Mouse (Mus musculus) heart, embryonic 16.5 days (tissue): ENCODE measurements around the gene Zfp987. TPM values are rescaled to one million over a fixed set of nuclear protein-coding genes. Genes with fewer than 3 reads are reported as not detected.
"Not testable (repeated sequence)": the region's sequence is repeated elsewhere in the genome, so short reads cannot be mapped to it uniquely, and the experiment has no call there.

Experiments used
- ATAC-seq: fragments of 200-750 bp; cut with Nextera tagmentation; replicated peaks from 2 replicates; pipeline ENCODE4 v1.8.0; 2017; ENCODE audit warnings: moderate number of reproducible peaks; ENCODE audit not compliant: insufficient read depth, low FRiP score; ENCODE audit errors: extremely low read depth
- H3K27ac ChIP-seq: fragments of 300-500 bp; sonication (generic); 2 replicates; pipeline ENCODE4 v1.5.1; 2014; ENCODE audit warnings: mild to moderate bottlenecking, low read length, control low read depth, moderate library complexity
- H3K27me3 ChIP-seq: fragments of 300-500 bp; sonication (generic); 2 replicates; pipeline ENCODE4 v1.6.1; 2014; ENCODE audit warnings: low read length, mixed read lengths; ENCODE audit not compliant: control insufficient read depth, insufficient read depth
- H3K36me3 ChIP-seq: fragments of 300-500 bp; sonication (generic); 2 replicates; pipeline ENCODE4 v1.6.1; 2014; ENCODE audit not compliant: control insufficient read depth, insufficient read depth
- H3K4me1 ChIP-seq: fragments of 300-500 bp; sonication (generic); 2 replicates; pipeline ENCODE4 v1.6.1; 2014; ENCODE audit warnings: low read length, mixed read lengths; ENCODE audit not compliant: control insufficient read depth, insufficient read depth
- H3K4me2 ChIP-seq: fragments of 300-500 bp; sonication (generic); 2 replicates; pipeline ENCODE4 v1.6.1; 2014; ENCODE audit warnings: low read depth, mild to moderate bottlenecking, control low read depth, low read length
- H3K4me3 ChIP-seq: fragments of 300-500 bp; sonication (generic); 2 replicates; pipeline ENCODE4 v1.5.1; 2014; ENCODE audit warnings: mild to moderate bottlenecking, control low read depth, low read length
- H3K9ac ChIP-seq: fragments of 300-500 bp; sonication (generic); 2 replicates; pipeline ENCODE4 v1.6.1; 2014; ENCODE audit warnings: low read length, control low read depth
- H3K9me3 ChIP-seq: fragments of 300-500 bp; sonication (generic); replicated peaks from 2 replicates; pipeline ENCODE4 v1.6.1; 2016; ENCODE audit warnings: low read length; ENCODE audit not compliant: control insufficient read depth
- WGBS: fragments of 180-500 bp; shearing (Covaris S2); extraction: QIAGEN DNeasy Blood & Tissue Kit; methylation state at CpG from one replicate; pipeline ENCODE4 v1.1.7; 2014; 5-methylcytosine and 5-hydroxymethylcytosine counted together
- polyA plus RNA-seq: library from polyadenylated mRNA; unstranded; fragments of >200 nt; fragmentation: Nextera tagmentation; extraction: Ambion mirVana; gene quantifications from 2 replicates; pipeline ENCODE4 v1.2.1, GENCODE M21; 2015

Gene Zfp987
- polyA plus RNA-seq, 1 experiment from 2014 or later, result 0.24 TPM

DNA sequence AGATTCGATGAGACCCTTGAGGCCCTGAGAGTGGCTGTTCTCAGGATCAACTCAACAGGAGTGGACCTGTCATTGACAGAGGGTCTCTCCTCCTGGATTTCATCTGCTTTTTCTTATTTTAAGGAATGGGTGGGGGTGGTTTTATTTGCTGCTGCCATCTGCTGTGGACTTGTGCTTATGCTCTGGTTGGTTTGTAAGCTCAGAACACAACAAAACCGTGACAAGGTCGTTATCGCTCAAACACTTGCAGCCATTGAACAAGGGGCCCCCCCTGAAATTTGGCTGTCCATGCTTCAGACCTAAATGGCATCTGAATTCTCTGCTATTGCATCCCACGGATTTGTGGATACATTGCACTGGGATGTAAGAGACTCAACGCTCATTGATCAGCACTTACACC is 34.1 kb upstream of the Zfp987 start:
- not testable (repeated sequence) for H3K4me1 ChIP-seq, H3K4me3 ChIP-seq, H3K4me2 ChIP-seq, H3K27ac ChIP-seq, ATAC-seq, H3K27me3 ChIP-seq, H3K36me3 ChIP-seq, H3K9ac ChIP-seq
- H3K9me3 ChIP-seq, result peaks cover 30% of the 10 kb centered on the region
- 75% methylated on average over 6 of the region's 6 CpGs for WGBS

DNA sequence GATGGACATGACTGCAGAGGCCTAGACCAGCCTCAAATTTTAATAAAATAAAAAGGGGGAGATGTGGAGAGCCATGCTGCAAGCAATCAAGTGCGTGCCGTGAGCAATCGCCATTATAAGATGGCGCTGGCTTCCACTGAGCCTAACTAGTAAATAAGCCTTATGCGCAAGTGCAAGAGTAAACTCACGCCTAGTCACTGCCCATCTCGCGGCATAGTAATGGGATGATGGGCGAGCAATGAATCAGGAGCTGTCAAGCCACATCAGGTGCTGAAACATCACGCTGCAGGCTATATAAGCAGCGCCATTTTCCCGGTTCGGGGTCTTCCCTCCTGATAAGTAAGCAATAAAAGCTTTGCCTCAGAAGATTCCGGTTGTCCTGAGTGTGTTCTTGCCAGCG is 33.5 kb upstream of the Zfp987 start:
- ATAC-seq, H3K27ac ChIP-seq, H3K9ac ChIP-seq, H3K4me2 ChIP-seq, H3K27me3 ChIP-seq, H3K36me3 ChIP-seq, H3K4me3 ChIP-seq, H3K4me1 ChIP-seq: not testable (repeated sequence)
- WGBS, result 81% methylated on average over 15 of the region's 15 CpGs
- peaks cover 29% of the 10 kb centered on the region for H3K9me3 ChIP-seq

DNA sequence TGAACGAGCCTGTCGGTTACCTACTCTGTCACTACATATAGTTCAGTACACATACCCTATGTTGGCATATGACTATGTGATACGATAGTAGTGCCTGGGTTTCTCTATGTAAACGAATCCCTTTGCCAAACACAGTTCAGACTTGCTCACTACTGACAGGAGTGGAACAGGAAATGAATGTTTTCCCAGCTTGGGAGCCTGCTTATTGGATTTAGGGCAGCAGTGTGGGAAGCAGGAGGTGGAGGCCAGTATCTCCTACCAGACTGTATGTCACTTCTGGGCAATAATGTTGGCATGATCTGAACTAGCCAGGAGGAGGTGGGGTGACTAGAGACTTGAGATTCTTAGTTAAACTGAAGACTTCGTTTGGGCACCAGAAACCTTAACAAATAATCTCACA is 32.3 kb upstream of the Zfp987 start:
- 68% methylated on average over 4 of the region's 5 CpGs for WGBS
- not testable (repeated sequence) for H3K27me3 ChIP-seq, H3K4me3 ChIP-seq, H3K36me3 ChIP-seq, H3K4me1 ChIP-seq, H3K27ac ChIP-seq, H3K9ac ChIP-seq, H3K4me2 ChIP-seq, ATAC-seq
- H3K9me3 ChIP-seq, result peaks cover 25% of the 10 kb centered on the region

DNA sequence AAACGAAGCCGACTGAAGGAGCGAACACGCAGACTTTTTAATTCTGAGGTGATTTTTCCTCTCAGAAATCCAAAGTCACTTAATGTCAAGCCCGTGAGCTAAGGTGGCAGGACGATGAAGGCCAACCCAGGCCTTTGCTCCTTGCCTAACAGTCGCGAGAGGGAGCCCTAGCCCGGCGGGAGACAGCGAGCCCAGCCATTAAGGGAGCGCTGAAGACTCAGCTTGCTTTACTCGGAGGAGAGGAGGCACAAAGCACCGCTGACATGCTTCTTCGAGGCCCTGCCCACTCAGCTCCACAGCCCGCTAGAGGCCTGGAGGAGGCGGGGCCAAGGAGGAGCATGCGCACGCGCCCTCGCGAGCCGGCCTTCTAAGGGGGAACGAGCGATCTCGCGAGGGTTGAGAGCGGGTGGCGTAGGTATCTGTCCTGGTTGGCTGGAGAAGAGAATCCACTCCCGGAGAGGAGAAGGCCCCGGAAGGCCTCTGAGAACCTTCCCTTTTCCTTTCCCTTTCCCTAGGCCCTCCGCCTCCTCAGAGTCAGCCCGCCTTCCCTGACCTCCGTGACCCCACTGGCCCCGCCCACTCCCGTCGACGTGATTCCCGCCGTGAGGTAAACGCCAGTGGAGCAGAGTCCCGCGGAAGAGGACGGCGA is 30.0 kb upstream of the Zfp987 start:
- WGBS, result 33% methylated on average over 30 of the region's 45 CpGs
- not testable (repeated sequence) for H3K27ac ChIP-seq, ATAC-seq, H3K27me3 ChIP-seq, H3K36me3 ChIP-seq, H3K9ac ChIP-seq, H3K4me1 ChIP-seq
- H3K9me3 ChIP-seq, result peaks cover 20% of the 10 kb centered on the region
- peak overlapping the region; percentile 51; the same call in 1 of the 2 replicates for H3K4me2 ChIP-seq
- peak overlapping the region; percentile 21; the same call in 1 of the 2 replicates for H3K4me3 ChIP-seq

DNA sequence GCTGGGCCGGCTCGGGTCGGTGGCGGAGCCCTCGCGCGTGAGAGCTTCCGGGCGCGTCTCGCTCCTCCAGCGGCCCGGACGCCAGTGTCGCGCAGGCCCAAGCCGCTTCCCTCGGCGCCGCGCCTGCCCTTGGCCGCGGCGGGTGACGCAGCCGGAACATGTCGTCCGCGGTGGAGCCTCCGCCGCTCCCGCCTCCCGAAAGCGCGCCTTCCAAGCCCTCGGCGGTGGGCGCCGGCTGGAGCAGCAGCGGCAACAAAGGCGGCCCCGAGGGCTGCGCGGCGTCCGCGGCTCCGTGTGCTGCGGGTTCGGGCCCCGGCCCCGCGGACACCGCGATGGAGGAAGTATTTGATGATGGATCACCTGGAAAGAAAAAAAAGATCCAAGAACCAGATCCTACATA is 29.5 kb upstream of the Zfp987 start:
- WGBS, result 19% methylated on average over 55 of the region's 55 CpGs
- peak overlapping the region; percentile 51 for H3K4me2 ChIP-seq
- ATAC-seq, result not testable (repeated sequence)

DNA sequence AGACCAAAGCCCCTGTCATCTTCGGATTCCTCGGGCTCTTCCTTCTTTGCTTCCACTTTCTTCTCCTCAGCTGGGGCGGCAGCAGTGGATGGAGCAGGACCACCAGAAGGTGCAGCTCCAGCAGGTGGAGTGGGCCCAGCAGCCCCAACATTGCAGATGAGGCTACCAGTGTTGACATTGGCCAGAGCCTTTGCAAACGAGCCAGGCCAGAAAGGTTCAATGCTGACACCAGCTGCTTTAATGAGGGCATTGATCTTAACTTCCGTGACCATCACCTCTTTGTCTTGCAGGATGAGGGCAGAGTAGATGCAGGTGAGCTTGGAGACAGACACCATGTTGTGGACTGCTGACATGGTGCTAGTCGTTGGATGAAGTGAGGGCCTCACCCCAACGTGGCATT is 23.8 kb upstream of the Zfp987 start:
- not testable (repeated sequence) for H3K4me2 ChIP-seq, ATAC-seq, H3K27me3 ChIP-seq, H3K36me3 ChIP-seq, H3K27ac ChIP-seq, H3K9me3 ChIP-seq, H3K4me3 ChIP-seq, H3K4me1 ChIP-seq, H3K9ac ChIP-seq
- WGBS, result 70% methylated on average over 5 of the region's 7 CpGs

More for the DNA sequence above, 29.5 kb upstream of the Zfp987 start:
- Histone ChIP-seq H3K9me3 (peaks cover 18% of the 10 kb centered on the region), H3K4me3 (peak overlapping the region; percentile 21; the same call in 1 of the 2 replicates)
- not testable (repeated sequence) for H3K4me1 ChIP-seq, H3K27me3 ChIP-seq, H3K27ac ChIP-seq, H3K9ac ChIP-seq, H3K36me3 ChIP-seq

DNA sequence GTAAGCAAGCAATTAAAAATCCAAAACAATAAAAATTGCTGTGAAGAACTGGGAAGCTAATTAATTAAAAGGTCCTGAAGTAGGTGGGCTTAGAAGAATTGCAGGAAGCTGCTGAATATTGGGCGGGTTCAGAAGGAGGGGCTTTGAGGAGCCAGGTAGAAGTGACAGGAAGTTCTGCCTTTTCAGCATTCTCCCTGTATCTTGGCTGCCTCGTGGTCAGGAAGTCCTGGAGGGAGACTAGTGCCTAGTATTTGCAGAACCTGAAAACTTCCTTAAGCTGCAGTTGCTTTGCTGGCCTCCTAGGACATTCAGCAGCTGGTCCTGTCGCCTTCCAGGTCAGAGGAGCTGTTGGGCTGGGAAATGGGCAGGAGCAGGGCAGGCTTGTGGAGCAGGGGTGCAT is 4.3 kb downstream of the Zfp987 start:
- not testable (repeated sequence) for H3K27ac ChIP-seq, H3K27me3 ChIP-seq, H3K36me3 ChIP-seq, H3K4me2 ChIP-seq, H3K4me3 ChIP-seq, H3K9me3 ChIP-seq, ATAC-seq, H3K4me1 ChIP-seq, H3K9ac ChIP-seq
- WGBS, result 26% methylated on average over 3 of the region's 3 CpGs

DNA sequence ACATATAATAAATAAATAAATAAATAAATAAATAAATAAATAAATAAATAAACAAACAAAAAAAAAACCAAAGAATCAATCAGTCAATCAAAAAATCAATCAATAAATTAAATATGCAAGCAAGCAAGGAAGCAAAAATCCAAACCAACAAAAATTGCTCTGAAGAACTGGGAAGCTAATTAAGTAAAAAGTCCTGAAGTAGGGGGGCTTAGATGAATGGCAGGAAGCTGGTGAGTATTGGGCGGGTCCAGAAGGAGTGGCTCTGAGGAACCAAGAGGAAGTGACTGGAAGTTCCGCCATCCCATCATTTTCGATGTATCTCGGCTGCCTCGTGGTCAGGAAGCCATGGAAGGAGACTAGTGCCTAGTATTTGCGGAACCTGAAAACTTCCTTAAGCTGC is 59.4 kb downstream of the Zfp987 start, which contains the start of gene Zfp600:
Gene Zfp600 (plus strand): TSS at position 301 of the 400 bp plus-strand sequence.
- not testable (repeated sequence) for H3K4me1 ChIP-seq, H3K9ac ChIP-seq, H3K4me3 ChIP-seq, H3K9me3 ChIP-seq, H3K36me3 ChIP-seq, H3K27ac ChIP-seq, H3K4me2 ChIP-seq, ATAC-seq, H3K27me3 ChIP-seq
- no CpG with 5 or more reads among the region's 6 CpGs for WGBS

DNA sequence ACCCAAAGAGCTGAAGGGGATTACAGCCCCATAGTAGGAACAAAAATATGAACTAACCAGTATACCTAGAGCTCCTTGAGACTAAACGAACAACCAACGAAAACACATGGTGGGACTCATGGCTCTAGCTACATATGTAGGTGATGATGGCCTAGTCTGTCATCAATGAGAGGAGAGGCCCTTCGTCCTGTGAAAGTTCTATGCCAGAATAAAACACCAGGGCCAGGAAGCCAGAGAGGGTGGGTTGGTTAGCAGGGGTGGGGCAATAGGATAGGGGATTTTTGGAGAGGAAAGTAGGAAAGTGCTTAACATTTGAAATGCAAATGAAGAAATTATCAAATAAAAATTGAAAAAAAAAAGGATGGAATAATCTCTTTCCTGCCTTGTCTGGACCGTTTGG is 65.8 kb downstream of the Zfp987 start:
- H3K36me3 ChIP-seq, H3K27ac ChIP-seq, H3K9ac ChIP-seq, H3K4me2 ChIP-seq, H3K27me3 ChIP-seq, ATAC-seq, H3K4me1 ChIP-seq, H3K4me3 ChIP-seq, H3K9me3 ChIP-seq: not testable (repeated sequence)
- 89% methylated on average over 2 of the region's 4 CpGs for WGBS
